Mouse (Mus musculus) limb, embryonic 11.5 days (tissue): ENCODE data around the gene Gm21190. TPM values are rescaled to one million over a fixed set of nuclear protein-coding genes. Genes with fewer than 3 reads are reported as not detected.
"Not testable (repeated sequence)": the region's sequence is repeated elsewhere in the genome, so short reads cannot be mapped to it uniquely, and the experiment has no call there.

ENCODE experiments used
- ATAC-seq: fragments of 200-750 bp; cut with Nextera tagmentation; 2 replicates; pipeline ENCODE4 v1.8.0; 2017; ENCODE audit warnings: low read depth; ENCODE audit not compliant: insufficient number of reproducible peaks, low FRiP score, low TSS enrichment
- DNase-seq: peaks from one replicate; pipeline ENCODE4 v3.0.0-alpha.2; 2015; ENCODE audit warnings: low spot score
- H3K27ac ChIP-seq: fragments of 300-500 bp; sonication (generic); replicated peaks from 2 replicates; pipeline ENCODE4 v1.5.1; 2014; ENCODE audit warnings: low read depth, mild to moderate bottlenecking, low read length
- H3K27me3 ChIP-seq: fragments of 300-500 bp; sonication (generic); 2 replicates; pipeline ENCODE4 v1.6.1; 2014; ENCODE audit warnings: mild to moderate bottlenecking, low read length, mixed read lengths; ENCODE audit not compliant: control insufficient read depth, insufficient read depth
- H3K36me3 ChIP-seq: fragments of 300-500 bp; sonication (generic); 2 replicates; pipeline ENCODE4 v1.6.1; 2014; ENCODE audit warnings: mild to moderate bottlenecking, low read length, moderate library complexity, mixed read lengths; ENCODE audit not compliant: control insufficient read depth, insufficient read depth
- H3K4me1 ChIP-seq: fragments of 300-500 bp; sonication (generic); 2 replicates; pipeline ENCODE4 v1.6.1; 2014; ENCODE audit warnings: low read length, mixed read lengths; ENCODE audit not compliant: control insufficient read depth, insufficient read depth
- H3K4me2 ChIP-seq: fragments of 300-500 bp; sonication (generic); 2 replicates; pipeline ENCODE4 v1.6.1; 2014; ENCODE audit warnings: low read depth, mild to moderate bottlenecking, moderate library complexity; ENCODE audit not compliant: severe bottlenecking
- H3K4me3 ChIP-seq: fragments of 300-500 bp; sonication (generic); 2 replicates; pipeline ENCODE4 v1.5.1; 2014; ENCODE audit warnings: low read depth, low read length
- H3K9ac ChIP-seq: fragments of 300-500 bp; sonication (generic); 2 replicates; pipeline ENCODE4 v1.6.1; 2014; ENCODE audit warnings: mild to moderate bottlenecking, low read length
- H3K9me3 ChIP-seq: fragments of 300-500 bp; sonication (generic); 2 replicates; pipeline ENCODE4 v1.6.1; 2016; ENCODE audit warnings: low read length; ENCODE audit not compliant: control insufficient read depth
- WGBS: fragments of 180-500 bp; shearing (Covaris S2); extraction: QIAGEN DNeasy Blood & Tissue Kit; methylation state at CpG from one replicate; pipeline ENCODE4 v1.1.7; 2014; 5-methylcytosine and 5-hydroxymethylcytosine counted together
- polyA plus RNA-seq: library from polyadenylated mRNA; unstranded; fragments of >200 nt; fragmentation: Nextera tagmentation; extraction: Ambion mirVana; gene quantifications from 2 replicates; pipeline ENCODE4 v1.2.1, GENCODE M21; 2014

Gene Gm21190
- not detected in 2 replicates for polyA plus RNA-seq

GRCm38 (mm10) chr5:15529122-15529521 is at the start of gene Gm21190:
Gm21190 (minus strand) TSS chr5:15529222.
- ATAC-seq, H3K4me1 ChIP-seq, H3K27me3 ChIP-seq, H3K27ac ChIP-seq, DNase-seq, H3K36me3 ChIP-seq, H3K4me3 ChIP-seq, H3K4me2 ChIP-seq, H3K9me3 ChIP-seq, H3K9ac ChIP-seq: not testable (repeated sequence)
- WGBS = no CpG with 5 or more reads among the region's 1 CpGs

- WGBS = no CpG with 5 or more reads among the region's 1 CpGs
- H3K36me3 ChIP-seq, H3K9me3 ChIP-seq, H3K27ac ChIP-seq, H3K4me1 ChIP-seq, H3K9ac ChIP-seq, H3K4me2 ChIP-seq, H3K27me3 ChIP-seq, DNase-seq, ATAC-seq, H3K4me3 ChIP-seq: not testable (repeated sequence)
Observed at GRCm38 (mm10) chr5:15577033-15577432, 48.0 kb upstream of the Gm21190 start, which contains the start of gene Gm21083. Gm21083 (plus strand) TSS chr5:15577333.

- not testable (repeated sequence) for H3K9ac ChIP-seq, H3K36me3 ChIP-seq, H3K4me1 ChIP-seq
Observed at GRCm38 (mm10) chr5:15573735-15574134, 44.7 kb upstream of the Gm21190 start.

GRCm38 (mm10) chr5:15561425-15562264 is 32.6 kb upstream of the Gm21190 start:
- ATAC-seq = peak; percentile 55

More at GRCm38 (mm10) chr5:15573735-15574134, 44.7 kb upstream of the Gm21190 start:
- H3K9me3 ChIP-seq, H3K27me3 ChIP-seq, H3K4me3 ChIP-seq, H3K4me2 ChIP-seq, DNase-seq, H3K27ac ChIP-seq, ATAC-seq: not testable (repeated sequence)

GRCm38 (mm10) chr5:15558654-15559053 is 29.6 kb upstream of the Gm21190 start:
- H3K9ac ChIP-seq, H3K36me3 ChIP-seq, ATAC-seq, H3K4me1 ChIP-seq, H3K4me2 ChIP-seq, H3K4me3 ChIP-seq, H3K27ac ChIP-seq, H3K27me3 ChIP-seq, DNase-seq: not testable (repeated sequence)
- 88% methylated on average over 1 of the region's 1 CpGs for WGBS
- peaks cover 12% of the 10 kb centered on the region; the same call in 1 of the 2 replicates for H3K9me3 ChIP-seq

More at GRCm38 (mm10) chr5:15561425-15562264, 32.6 kb upstream of the Gm21190 start:
- H3K27ac ChIP-seq, H3K4me3 ChIP-seq, H3K9ac ChIP-seq, DNase-seq, H3K9me3 ChIP-seq, H3K27me3 ChIP-seq, H3K36me3 ChIP-seq, H3K4me1 ChIP-seq, H3K4me2 ChIP-seq: not testable (repeated sequence)
- WGBS = 82% methylated on average over 3 of the region's 3 CpGs

- H3K9ac ChIP-seq, H3K36me3 ChIP-seq, DNase-seq, H3K4me1 ChIP-seq, H3K4me2 ChIP-seq, H3K27me3 ChIP-seq, ATAC-seq, H3K9me3 ChIP-seq, H3K4me3 ChIP-seq, H3K27ac ChIP-seq: not testable (repeated sequence)
- WGBS = 14% methylated on average over 3 of the region's 3 CpGs
Observed at GRCm38 (mm10) chr5:15549606-15550005, 20.6 kb upstream of the Gm21190 start.

GRCm38 (mm10) chr5:15549134-15549533 is 20.1 kb upstream of the Gm21190 start:
- not testable (repeated sequence) for H3K27ac ChIP-seq, H3K27me3 ChIP-seq, H3K4me2 ChIP-seq, H3K9me3 ChIP-seq, ATAC-seq, H3K36me3 ChIP-seq, H3K4me3 ChIP-seq, H3K9ac ChIP-seq, DNase-seq, H3K4me1 ChIP-seq
- 45% methylated on average over 1 of the region's 1 CpGs for WGBS

GRCm38 (mm10) chr5:15548642-15549041 is 19.6 kb upstream of the Gm21190 start:
- WGBS = 84% methylated on average over 6 of the region's 6 CpGs

More at GRCm38 (mm10) chr5:15548642-15549041, 19.6 kb upstream of the Gm21190 start:
- not testable (repeated sequence) for H3K4me3 ChIP-seq, H3K27ac ChIP-seq, H3K4me2 ChIP-seq, H3K9me3 ChIP-seq, ATAC-seq, H3K27me3 ChIP-seq, DNase-seq, H3K9ac ChIP-seq, H3K36me3 ChIP-seq, H3K4me1 ChIP-seq
